Mouse (Mus musculus): ENCODE results near the gene Sec14l2.

- no peak for TF ChIP-seq CTCF (IDR thresholded peaks at IDR 0.05; ENCODE audit: borderline replicate concordance, control insufficient read depth, extremely low read depth, insufficient read depth, low read length, poor library complexity)
- no peak for TF ChIP-seq POLR2A (IDR thresholded peaks at IDR 0.05; ENCODE audit: control insufficient read depth, extremely low read depth, insufficient read depth, low read length, poor library complexity)
Observed at GRCm38 (mm10) chr11:4122226-4122625, 989 bp downstream of the Sec14l2 start.

Data from thymus, adult 2 months (tissue).